Mouse (Mus musculus) E14TG2a.4 (cell line): ENCODE data around the gene Limk2.

Source experiments
- H3K27me3 ChIP-seq: 2 replicates; pipeline ENCODE4 v1.6.1; 2014; ENCODE audit warnings: low read length, control low read depth; ENCODE audit not compliant: insufficient read depth
- H3K36me3 ChIP-seq: 2 replicates; pipeline ENCODE4 v1.6.1; 2014; ENCODE audit warnings: low read length, control low read depth; ENCODE audit not compliant: insufficient read depth
- H3K4me1 ChIP-seq: replicated peaks from 2 replicates; pipeline ENCODE4 v1.6.1; 2014; ENCODE audit warnings: low read depth, low read length, control low read depth
- H3K4me3 ChIP-seq: replicated peaks from 2 replicates; pipeline ENCODE4 v1.5.1; 2014; ENCODE audit warnings: mild to moderate bottlenecking, low read length
- H3K9me3 ChIP-seq: 2 replicates; pipeline ENCODE4 v1.6.1; 2014; ENCODE audit warnings: low read length, control low read depth
- CTCF ChIP-seq: conservative IDR thresholded peaks from 2 replicates; pipeline ENCODE4 v1.5.1; 2014; ENCODE audit warnings: low read length
- NANOG ChIP-seq: IDR thresholded peaks from 2 replicates; pipeline ENCODE4 v1.6.1; 2014; ENCODE audit warnings: borderline replicate concordance, low read length, mixed read lengths
- POU5F1 ChIP-seq: IDR thresholded peaks from 2 replicates; pipeline ENCODE4 v1.6.1; 2014; ENCODE audit warnings: low read length, borderline replicate concordance

The Limk2 gene

DNA sequence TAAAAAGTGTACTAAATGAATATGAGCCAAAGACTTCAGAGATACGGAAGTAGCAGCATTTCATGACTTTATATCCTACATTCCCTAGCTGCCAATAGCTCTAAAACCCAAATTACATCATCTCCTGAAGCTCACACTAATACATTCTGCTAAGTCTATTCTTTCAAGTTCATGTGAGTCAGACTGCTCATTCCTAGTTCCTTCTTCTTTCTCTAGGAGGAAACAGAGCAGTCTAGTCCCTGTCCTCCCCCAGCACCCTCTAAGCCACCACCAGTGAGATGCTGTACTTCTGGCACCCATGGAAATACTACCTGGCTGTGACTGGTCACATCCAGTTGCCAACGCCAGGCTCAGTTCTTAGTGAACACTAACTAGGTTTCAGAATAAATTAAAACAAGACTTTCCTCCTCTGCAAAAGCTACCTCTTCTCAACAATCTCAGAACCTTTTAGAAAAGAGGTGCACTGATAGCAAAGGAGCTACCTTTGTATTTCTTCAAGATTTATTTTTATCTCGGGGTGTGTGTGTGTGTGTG, 18.8 kb upstream of the Limk2 start:
- TF ChIP-seq NANOG (no peak), POU5F1 (no peak), CTCF (no peak)
- peaks cover 51% of the 10 kb centered on the region for H3K36me3 ChIP-seq
- no peaks in the 10 kb centered on the region for H3K9me3 ChIP-seq
- peaks cover 29% of the 10 kb centered on the region for H3K4me1 ChIP-seq
- no peak overlapping the region for H3K4me3 ChIP-seq
- no peaks in the 10 kb centered on the region for H3K27me3 ChIP-seq

DNA sequence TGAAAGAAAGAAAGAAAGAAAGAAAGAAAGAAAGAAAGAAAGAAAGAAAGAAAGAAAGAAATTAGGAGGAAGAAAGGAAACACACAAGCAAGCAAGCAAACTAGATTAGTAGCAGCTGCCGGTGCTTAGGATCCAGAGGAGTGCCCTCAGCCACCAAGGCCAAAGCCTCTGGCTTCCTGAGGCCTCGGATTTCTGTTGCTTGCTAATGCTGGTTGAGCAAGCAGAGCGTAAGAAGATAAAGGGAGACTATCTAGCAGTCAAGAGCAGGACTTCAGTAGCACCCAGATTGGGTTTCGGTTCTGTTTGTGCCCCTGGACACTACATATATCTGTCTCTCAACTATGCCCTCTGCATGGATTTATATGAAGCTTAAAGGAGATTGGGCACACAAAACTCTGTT, 13.3 kb upstream of the Limk2 start:
- Histone ChIP-seq H3K4me3 (no peak overlapping the region), H3K4me1 (peaks cover 36% of the 10 kb centered on the region), H3K36me3 (peaks cover 69% of the 10 kb centered on the region), H3K27me3 (no peaks in the 10 kb centered on the region), H3K9me3 (no peaks in the 10 kb centered on the region)
- TF ChIP-seq NANOG (no peak), CTCF (no peak), POU5F1 (no peak)

DNA sequence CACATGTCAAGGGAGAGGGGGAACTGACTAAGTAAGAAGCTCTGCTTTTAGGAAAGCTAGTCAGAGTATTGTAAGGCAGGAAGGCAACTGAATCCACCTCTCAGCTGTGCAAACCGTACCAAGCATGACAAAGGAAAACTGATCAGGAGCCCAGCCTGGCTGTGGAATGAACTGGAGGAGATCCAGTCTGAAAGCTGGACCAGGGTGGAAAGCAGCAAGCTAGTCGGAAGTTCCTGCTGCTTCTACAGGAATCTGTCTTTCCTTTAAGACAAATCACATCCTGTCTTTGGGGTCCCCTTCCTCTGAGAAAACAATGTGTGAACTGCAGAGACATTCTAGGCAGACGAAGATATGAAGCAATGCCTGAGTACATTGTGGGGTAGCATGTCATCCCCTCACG, 9.8 kb upstream of the Limk2 start:
- Histone ChIP-seq H3K36me3 (peaks cover 68% of the 10 kb centered on the region), H3K4me1 (peaks cover 28% of the 10 kb centered on the region), H3K4me3 (no peak overlapping the region), H3K9me3 (no peaks in the 10 kb centered on the region), H3K27me3 (no peaks in the 10 kb centered on the region)
- TF ChIP-seq CTCF (no peak), POU5F1 (no peak)

DNA sequence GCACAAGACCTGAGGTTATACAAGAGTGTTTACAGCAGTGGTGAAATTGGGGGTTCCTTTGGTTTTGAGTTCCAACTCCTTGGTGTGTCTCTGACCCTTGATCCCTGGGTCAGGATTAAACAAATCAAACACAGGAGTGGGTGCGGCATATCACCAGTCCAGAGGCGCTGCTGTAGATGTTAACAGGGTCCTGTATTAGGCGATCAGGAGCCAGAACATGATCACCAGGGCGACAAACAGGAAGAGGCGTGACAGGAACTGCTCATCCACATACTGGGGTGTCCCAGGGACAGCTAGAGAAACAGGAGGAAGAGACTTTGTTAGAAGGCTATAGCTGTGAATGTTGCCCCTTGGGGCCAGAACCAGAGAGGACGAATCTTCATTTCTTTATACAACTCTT, 8.8 kb upstream of the Limk2 start:
- Histone ChIP-seq H3K27me3 (no peaks in the 10 kb centered on the region), H3K4me3 (no peak overlapping the region), H3K4me1 (peaks cover 28% of the 10 kb centered on the region), H3K36me3 (peaks cover 61% of the 10 kb centered on the region), H3K9me3 (no peaks in the 10 kb centered on the region)
- TF ChIP-seq CTCF (no peak), NANOG (no peak), POU5F1 (no peak)

DNA sequence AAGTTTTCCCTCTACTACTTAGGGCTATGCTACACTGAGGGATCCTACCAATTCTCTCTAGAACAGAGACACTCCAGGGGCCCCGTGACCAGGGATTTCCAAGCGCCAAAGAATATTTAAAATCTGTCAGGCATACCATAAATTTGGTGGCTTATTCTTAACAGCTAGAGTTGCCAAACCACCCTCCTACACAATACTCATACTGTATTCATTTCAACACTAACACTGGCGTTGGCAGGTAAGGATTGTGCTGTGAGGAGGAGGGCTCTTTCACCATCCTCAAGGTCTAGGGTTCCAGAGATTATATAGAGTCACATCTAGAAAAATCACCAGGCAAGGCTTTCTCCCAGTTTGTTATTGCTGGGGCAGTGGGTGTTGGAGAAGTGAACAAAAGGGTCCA, 7.4 kb upstream of the Limk2 start:
- peaks cover 28% of the 10 kb centered on the region for H3K4me1 ChIP-seq
- H3K36me3 ChIP-seq: peaks cover 57% of the 10 kb centered on the region
- TF ChIP-seq NANOG (no peak), POU5F1 (no peak), CTCF (no peak)
- H3K27me3 ChIP-seq: no peaks in the 10 kb centered on the region
- no peak overlapping the region for H3K4me3 ChIP-seq
- no peaks in the 10 kb centered on the region for H3K9me3 ChIP-seq

DNA sequence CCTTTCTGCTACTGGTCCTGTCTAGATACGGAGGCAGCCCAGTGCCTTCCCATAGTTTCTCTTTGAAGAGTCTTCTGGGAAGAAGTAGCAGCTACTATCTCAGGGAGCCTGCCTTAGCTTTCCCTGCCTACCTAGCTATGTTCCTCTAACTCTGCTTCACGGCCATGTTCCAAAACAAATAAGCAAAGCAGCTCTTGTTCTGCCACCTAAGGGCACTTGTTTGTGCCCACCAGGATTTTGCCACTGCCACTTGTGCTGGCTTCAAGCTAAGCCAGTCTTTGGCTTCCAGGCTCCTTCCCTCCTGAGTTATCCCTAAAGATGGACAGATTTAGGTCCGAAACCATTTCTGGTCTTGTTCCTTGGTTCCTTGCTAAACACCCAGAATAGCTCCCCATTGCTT, 3.1 kb upstream of the Limk2 start:
- H3K9me3 ChIP-seq: no peaks in the 10 kb centered on the region
- peaks cover 31% of the 10 kb centered on the region for H3K4me1 ChIP-seq
- H3K4me3 ChIP-seq: no peak overlapping the region
- no peak for TF ChIP-seq NANOG
- no peak for TF ChIP-seq POU5F1
- no peak for TF ChIP-seq CTCF
- H3K27me3 ChIP-seq: no peaks in the 10 kb centered on the region
- H3K36me3 ChIP-seq: peaks cover 31% of the 10 kb centered on the region

DNA sequence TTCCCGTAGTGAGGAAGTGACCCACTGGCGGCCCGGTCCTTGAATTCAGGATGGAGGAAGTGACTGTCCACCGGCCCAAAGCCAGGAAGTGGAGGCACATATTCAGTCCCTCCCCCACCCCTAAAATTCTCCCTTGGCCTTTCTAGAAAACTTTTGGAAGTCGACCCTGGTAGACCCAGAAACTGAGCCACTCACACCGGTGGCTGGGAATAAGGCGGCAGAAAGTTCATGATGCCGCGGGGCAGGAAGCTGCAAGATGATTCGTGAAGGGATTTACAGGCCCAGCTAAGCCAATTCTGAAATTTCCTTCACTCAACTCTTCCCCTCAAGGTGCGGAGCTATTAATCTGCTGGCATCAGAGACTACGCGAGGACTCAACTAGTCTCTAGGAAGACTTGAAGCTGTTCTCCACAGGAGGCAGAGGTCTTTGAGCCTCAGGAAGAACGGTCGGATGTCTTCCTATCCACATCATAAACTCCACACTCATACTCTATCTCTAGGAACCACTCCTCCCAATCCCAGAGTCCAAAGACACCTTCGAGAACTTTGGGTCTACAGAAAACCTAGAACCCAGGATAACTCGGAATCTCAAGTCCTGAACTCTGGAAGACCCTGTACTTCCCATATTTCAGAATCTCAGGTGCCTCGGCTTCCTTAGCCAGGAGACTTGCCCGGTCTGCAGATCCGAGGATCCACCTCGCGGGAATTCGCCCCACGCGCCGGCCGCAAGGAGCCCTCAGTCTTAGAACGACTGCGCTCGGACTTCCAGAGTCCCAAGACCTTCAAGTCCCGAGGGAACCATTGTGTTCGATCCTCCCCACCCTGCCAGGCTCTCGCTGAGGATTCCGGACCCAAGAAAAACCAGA, 625 bp downstream of the Limk2 start:
- Histone ChIP-seq H3K36me3 (peaks cover 24% of the 10 kb centered on the region), H3K27me3 (no peaks in the 10 kb centered on the region), H3K4me1 (peaks cover 48% of the 10 kb centered on the region), H3K9me3 (no peaks in the 10 kb centered on the region), H3K4me3 (peak overlapping the region; percentile 95)
- TF ChIP-seq NANOG (no peak), CTCF (no peak), POU5F1 (no peak)

DNA sequence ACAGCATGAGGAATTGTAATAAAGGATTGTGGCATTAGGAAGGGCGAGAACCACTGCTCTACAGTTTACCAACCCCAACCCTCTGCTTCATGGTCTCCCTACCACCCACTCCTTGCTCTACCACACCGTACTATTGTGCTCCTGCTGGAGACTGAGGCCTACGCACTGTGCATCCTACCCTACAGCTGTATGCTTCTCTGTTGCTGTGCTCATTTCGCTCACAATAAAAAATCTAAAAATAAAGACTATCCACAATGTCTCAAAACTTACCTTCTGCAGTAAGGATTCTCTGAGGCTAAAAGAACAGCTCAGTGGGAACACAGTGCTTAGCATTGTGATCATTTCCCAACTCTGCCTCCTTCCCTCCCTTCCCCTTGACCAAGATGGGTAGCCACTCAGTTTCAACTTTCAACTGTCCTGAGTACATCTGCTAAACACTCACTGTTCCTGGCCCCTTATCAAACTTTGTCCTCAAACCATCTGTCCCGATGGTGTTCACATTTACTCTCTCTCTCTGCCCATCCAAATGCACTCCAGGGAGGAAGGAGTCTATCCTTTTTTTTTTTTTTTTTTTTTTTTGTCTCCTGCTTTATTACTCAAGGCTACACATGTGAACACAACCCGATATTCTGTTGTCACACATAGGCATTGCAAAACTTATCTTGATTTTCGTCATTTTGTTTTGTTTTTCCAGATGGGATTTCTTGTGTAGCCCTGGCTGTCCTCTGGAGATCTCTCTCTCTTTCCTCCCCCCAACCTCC, 4.5 kb downstream of the Limk2 start:
- H3K36me3 ChIP-seq: peaks cover 24% of the 10 kb centered on the region
- H3K4me1 ChIP-seq: peaks cover 54% of the 10 kb centered on the region
- no peak overlapping the region for H3K4me3 ChIP-seq
- no peaks in the 10 kb centered on the region for H3K27me3 ChIP-seq
- no peaks in the 10 kb centered on the region for H3K9me3 ChIP-seq
- no peak for TF ChIP-seq POU5F1
- no peak for TF ChIP-seq NANOG
- no peak for TF ChIP-seq CTCF

DNA sequence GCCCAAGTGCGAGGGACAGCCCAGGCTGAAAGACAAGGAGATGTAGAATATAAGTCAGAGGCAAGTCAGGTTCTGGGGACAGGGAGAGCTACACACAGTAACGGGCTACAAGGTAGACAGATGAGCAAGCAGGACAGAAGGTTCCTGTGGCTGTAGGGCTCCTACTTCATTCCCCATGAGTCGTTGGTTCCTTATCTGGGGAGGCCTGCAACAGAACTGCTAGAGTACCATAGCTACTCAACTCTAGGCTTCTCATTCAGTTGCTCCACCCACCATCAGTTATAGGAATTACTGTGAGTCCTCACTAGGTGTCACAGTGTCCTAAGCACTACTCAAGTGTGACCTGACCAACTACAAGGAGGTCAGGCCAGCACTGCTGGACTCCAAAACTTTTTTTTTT, 6.0 kb downstream of the Limk2 start:
- Histone ChIP-seq H3K9me3 (no peaks in the 10 kb centered on the region), H3K4me3 (no peak overlapping the region), H3K4me1 (peaks cover 56% of the 10 kb centered on the region), H3K36me3 (peaks cover 24% of the 10 kb centered on the region), H3K27me3 (no peaks in the 10 kb centered on the region)
- TF ChIP-seq POU5F1 (no peak), NANOG (no peak), CTCF (no peak)
